29 mouse cellular contexts compared by ENCODE assay signal in genomic region chrX:146946216-146946886, GRCm38 (mm10). TPM values are rescaled to one million over a fixed set of nuclear protein-coding genes. Genes with fewer than 3 reads are reported as not detected.
DNase-seq lines count a peak whose midpoint lies in the region; ATAC-seq lines count a peak whose summit lies in the region.
"Had no signal": no experiment of that assay in that cellular context is flagged by ENCODE, and none has a peak within 500 bp of the region (broad histone marks: within the 10 kb centered on the region; RNA-seq: fewer than 3 reads in every experiment).

No protein-coding gene starts in this region.

- DNase-seq in lung, postnatal 36 days = peak; percentile 13
- DNase-seq in lung, postnatal 25 days (ENCODE audit: low spot score) = no peak
- peak; percentile 1 for DNase-seq in NIH3T3 (ENCODE audit: low read depth)
- no peak for DNase-seq in right cerebral cortex, postnatal 25 days
- no peak for DNase-seq in thymus, postnatal 25 days
- DNase-seq: adrenal gland, postnatal 25 days; cerebellum, adult 11 months; cerebellum, adult 9-11 months; gastrocnemius, postnatal 10 days; heart, adult 11 months; kidney, adult 8-10 months; kidney, postnatal 36 days; layer of hippocampus, postnatal 36 days; lung, adult 18-20 months; lung, postnatal 10 days; thymus, postnatal 36 days had no signal

- H3K79me2 ChIP-seq in macrophage (ENCODE audit: inconsistent target) = no peaks in the 10 kb centered on the region

- H3K4me3 ChIP-seq in macrophage (ENCODE audit: inconsistent target) = no peak overlapping the region
- H3K4me3 ChIP-seq: embryonic facial prominence, embryonic 10.5 days; heart, embryonic 13.5 days; hindbrain, embryonic 10.5 days; intestine, embryonic 15.5 days; limb, embryonic 12.5 days; liver, embryonic 12.5 days; neural tube, embryonic 15.5 days had no signal

- H3K36me3 ChIP-seq in macrophage (ENCODE audit: inconsistent target) = no peaks in the 10 kb centered on the region
- H3K36me3 ChIP-seq: embryonic facial prominence, embryonic 10.5 days; heart, embryonic 13.5 days; hindbrain, embryonic 10.5 days; intestine, embryonic 15.5 days; limb, embryonic 12.5 days; liver, embryonic 12.5 days; neural tube, embryonic 15.5 days had no signal

- ATAC-seq in activated CD4-positive, CD25-positive, alpha-beta regulatory T cell, adult 4 months = no peak
- no peak for ATAC-seq in cerebellum, adult (ENCODE audit: insufficient number of reproducible peaks, low FRiP score, low TSS enrichment)
- ATAC-seq: forebrain, embryonic 16.5 days; hindbrain, embryonic 16.5 days; intestine, embryonic 15.5 days; liver, embryonic 12.5 days had no signal

- 65% methylated on average over 2 of the region's 2 CpGs for WGBS in macrophage (ENCODE audit: missing documents)

- 0 out of 2 replicates have a peak overlapping the region, but pooled peaks have one; percentile 12 for H3K27ac ChIP-seq in macrophage
- H3K27ac ChIP-seq: embryonic facial prominence, embryonic 10.5 days; heart, embryonic 13.5 days; hindbrain, embryonic 10.5 days; intestine, embryonic 15.5 days; limb, embryonic 12.5 days; liver, embryonic 12.5 days; neural tube, embryonic 15.5 days had no signal

RNA-seq across cellular contexts. Expression of gene Htr2c, which starts 16.0 kb away (rescaled TPM):
- not detected for total RNA-seq in macrophage (2018; cell fraction: chromatin; rRNA removed)
- not detected for total RNA-seq in macrophage (2018; cell fraction: cytosol; rRNA removed)
- not detected for total RNA-seq in macrophage (2018; cell fraction: nucleus; rRNA removed)
- not detected in 3 replicates for polyA plus RNA-seq in macrophage (2018)
- not detected for polyA plus RNA-seq in activated CD4-positive, CD25-positive, alpha-beta regulatory T cell, adult 4 months (2017; shearing (Covaris generic))
- total RNA-seq: adrenal gland, postnatal 25 days; gastrocnemius, postnatal 10 days had no signal
- polyA plus RNA-seq: heart, embryonic 13.5 days; intestine, embryonic 15.5 days; liver, embryonic 12.5 days; spleen, adult 2 months had no signal

Comparison
In these comparisons a context has a peak if more than half of its experiments do, and no peak if none do; other contexts are left out.
1. DNase-seq: peak in lung, postnatal 36 days (single experiment) and NIH3T3 (single experiment); none in lung, postnatal 25 days (single experiment), right cerebral cortex, postnatal 25 days (single experiment) and thymus, postnatal 25 days (single experiment).